Mouse (Mus musculus) forebrain, embryonic 16.5 days (tissue): ENCODE measurements around the gene Ttc9c. TPM values are rescaled to one million over a fixed set of nuclear protein-coding genes. Genes with fewer than 3 reads are reported as not detected.

Experiments
- ATAC-seq: fragments of 200-750 bp; cut with Nextera tagmentation; 2 replicates; pipeline ENCODE4 v1.8.0; 2017; ENCODE audit warnings: mild to moderate bottlenecking, moderate library complexity
- H3K27ac ChIP-seq: fragments of 300-500 bp; sonication (generic); 2 replicates; pipeline ENCODE4 v1.5.1; 2014; ENCODE audit warnings: low read length, control low read depth
- H3K27me3 ChIP-seq: fragments of 300-500 bp; sonication (generic); replicated peaks from 2 replicates; pipeline ENCODE4 v1.6.1; 2014; ENCODE audit warnings: low read length; ENCODE audit not compliant: control insufficient read depth, insufficient read depth
- H3K36me3 ChIP-seq: fragments of 300-500 bp; sonication (generic); 2 replicates; pipeline ENCODE4 v1.6.1; 2014; ENCODE audit not compliant: control insufficient read depth, insufficient read depth
- H3K4me1 ChIP-seq: fragments of 300-500 bp; sonication (generic); replicated peaks from 2 replicates; pipeline ENCODE4 v1.6.1; 2014; ENCODE audit warnings: low read length; ENCODE audit not compliant: control insufficient read depth, insufficient read depth
- H3K4me2 ChIP-seq: fragments of 300-500 bp; sonication (generic); 2 replicates; pipeline ENCODE4 v1.6.1; 2014; ENCODE audit warnings: mild to moderate bottlenecking, low read length, control low read depth
- H3K4me3 ChIP-seq: fragments of 300-500 bp; sonication (generic); replicated peaks from 2 replicates; pipeline ENCODE4 v1.5.1; 2014; ENCODE audit warnings: mild to moderate bottlenecking, low read length, control low read depth
- H3K9ac ChIP-seq: fragments of 300-500 bp; sonication (generic); replicated peaks from 2 replicates; pipeline ENCODE4 v1.6.1; 2014; ENCODE audit warnings: low read depth, low read length, control low read depth
- H3K9me3 ChIP-seq: fragments of 300-500 bp; sonication (generic); 2 replicates; pipeline ENCODE4 v1.6.1; 2016; ENCODE audit warnings: low read length; ENCODE audit not compliant: control insufficient read depth
- WGBS: fragments of 180-500 bp; shearing (Covaris S2); extraction: QIAGEN DNeasy Blood & Tissue Kit; methylation state at CpG from one replicate; pipeline ENCODE4 v1.1.7; 2014; 5-methylcytosine and 5-hydroxymethylcytosine counted together
- polyA plus RNA-seq: library from polyadenylated mRNA; unstranded; fragments of >200 nt; fragmentation: Nextera tagmentation; extraction: Ambion mirVana; gene quantifications from 2 replicates; pipeline ENCODE4 v1.2.1, GENCODE M21; 2015

Ttc9c gene
- polyA plus RNA-seq, 1 experiment from 2014 or later: 71.1 TPM

- peaks cover 36% of the 10 kb centered on the region for H3K4me1 ChIP-seq
- no peaks in the 10 kb centered on the region for H3K27me3 ChIP-seq
- 0 out of 2 replicates have a peak overlapping the region, but pooled peaks have one; percentile 33 for H3K9ac ChIP-seq
- no peak overlapping the region for H3K4me3 ChIP-seq
- no peaks in the 10 kb centered on the region for H3K9me3 ChIP-seq
- peak overlapping the region; percentile 12 for H3K4me2 ChIP-seq
- no peaks in the 10 kb centered on the region for H3K36me3 ChIP-seq
- no peak for ATAC-seq
- 63% methylated on average over 3 of the region's 3 CpGs for WGBS
- no peak overlapping the region for H3K27ac ChIP-seq
These were observed 2.1 kb downstream of the Ttc9c start for GRCm38 (mm10) chr19:8817001-8817400.

- 70% methylated on average over 11 of the region's 11 CpGs for whole genome bisulfite sequencing
- H3K36me3 ChIP-seq: 0 out of 2 replicates have a peak, but pooled peaks cover 4% of the 10 kb centered on the region
- ATAC-seq: no peak
These were observed 3.3 kb downstream of the Ttc9c start for GRCm38 (mm10) chr19:8815812-8816211.

GRCm38 (mm10) chr19:8806810-8807209, 12.3 kb downstream of the Ttc9c start:
- no peak for ATAC-seq
- Histone ChIP-seq H3K4me1 (peaks cover 8% of the 10 kb centered on the region), H3K9ac (no peak overlapping the region), H3K36me3 (peaks cover 19% of the 10 kb centered on the region), H3K4me3 (no peak overlapping the region), H3K9me3 (no peaks in the 10 kb centered on the region), H3K27ac (no peak overlapping the region), H3K27me3 (no peaks in the 10 kb centered on the region), H3K4me2 (no peak overlapping the region)
- WGBS: 90% methylated on average over 5 of the region's 5 CpGs

More at GRCm38 (mm10) chr19:8815812-8816211, 3.3 kb downstream of the Ttc9c start:
- Histone ChIP-seq H3K4me3 (no peak overlapping the region), H3K9me3 (no peaks in the 10 kb centered on the region), H3K4me1 (peaks cover 30% of the 10 kb centered on the region), H3K4me2 (0 out of 2 replicates have a peak overlapping the region, but pooled peaks have one; percentile 9), H3K27me3 (no peaks in the 10 kb centered on the region), H3K27ac (no peak overlapping the region), H3K9ac (no peak overlapping the region)

DNA sequence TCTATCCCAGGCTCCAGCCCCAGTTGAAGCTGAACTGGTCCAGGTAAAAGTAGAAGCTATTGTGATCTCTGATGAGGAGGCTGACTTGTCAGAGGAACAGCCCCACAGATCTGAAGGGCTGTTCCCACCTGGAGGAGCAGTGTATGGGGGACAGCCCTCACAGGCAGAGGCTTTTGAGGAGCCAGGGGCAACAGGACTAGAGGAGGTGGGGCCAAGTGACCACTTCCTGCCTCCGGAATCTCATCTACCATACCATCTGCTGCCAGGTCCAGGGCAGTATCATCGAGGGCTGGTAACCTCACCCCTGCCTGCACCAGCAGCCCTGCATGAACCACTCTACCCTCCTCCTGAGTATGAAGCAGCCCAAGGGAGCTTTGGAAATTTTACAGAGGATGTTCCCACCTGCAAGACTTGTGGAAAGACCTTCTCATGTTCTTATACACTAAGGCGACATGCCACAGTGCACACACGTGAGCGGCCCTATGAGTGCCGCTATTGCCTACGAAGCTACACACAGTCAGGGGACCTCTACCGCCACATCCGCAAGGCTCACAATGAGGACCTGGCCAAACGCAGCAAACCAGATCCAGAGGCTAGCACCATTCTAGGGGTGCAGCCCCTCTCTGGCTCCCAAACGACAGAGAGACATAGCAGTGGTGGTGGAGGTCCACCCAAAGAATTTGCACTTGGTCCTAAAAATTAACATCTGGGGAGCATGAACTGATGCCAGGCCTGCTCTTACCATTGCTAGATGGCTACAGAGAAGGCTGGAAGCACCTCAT, 15.1 kb downstream of the Ttc9c start:
- Histone ChIP-seq H3K4me2 (no peak overlapping the region), H3K4me3 (no peak overlapping the region), H3K36me3 (peaks cover 5% of the 10 kb centered on the region; the same call in 1 of the 2 replicates), H3K9ac (no peak overlapping the region), H3K27ac (no peak overlapping the region), H3K4me1 (peaks cover 11% of the 10 kb centered on the region), H3K27me3 (no peaks in the 10 kb centered on the region), H3K9me3 (no peaks in the 10 kb centered on the region)
- 94% methylated on average over 11 of the region's 11 CpGs for WGBS
- ATAC-seq: no peak

DNA sequence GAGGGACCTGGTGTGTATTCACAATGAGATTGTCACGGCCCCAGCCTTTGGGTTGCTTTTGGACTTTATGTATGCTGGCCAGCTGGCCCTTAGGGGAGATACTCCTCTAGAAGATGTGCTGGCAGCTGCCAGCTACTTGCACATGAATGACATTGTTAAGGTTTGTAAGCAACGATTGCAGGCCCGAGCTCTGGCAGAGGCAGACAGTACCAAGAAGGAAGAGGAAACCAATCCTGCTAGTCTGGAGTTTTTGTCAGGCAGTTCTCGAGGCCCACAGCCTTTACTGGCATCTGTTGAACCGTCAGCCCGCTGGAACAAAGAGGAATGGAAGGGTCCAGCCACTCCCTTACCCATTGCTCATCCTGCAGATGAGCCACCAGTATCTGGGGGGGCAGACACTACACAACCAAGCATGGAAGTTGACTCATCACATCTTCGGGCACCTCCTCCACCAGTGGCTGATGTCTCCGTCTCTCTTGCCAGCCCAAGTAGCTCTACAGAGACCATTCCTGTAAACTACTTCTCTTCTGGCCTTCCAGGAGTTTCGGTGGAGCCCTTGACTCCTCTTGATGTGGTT, 15.8 kb downstream of the Ttc9c start:
- H3K27ac ChIP-seq: no peak overlapping the region
- no peak for ATAC-seq
- no peak overlapping the region for H3K4me3 ChIP-seq
- 87% methylated on average over 9 of the region's 9 CpGs for WGBS
- no peaks in the 10 kb centered on the region for H3K27me3 ChIP-seq
- no peaks in the 10 kb centered on the region for H3K9me3 ChIP-seq
- H3K4me2 ChIP-seq: peak overlapping the region; percentile 82
- H3K4me1 ChIP-seq: peaks cover 11% of the 10 kb centered on the region
- H3K9ac ChIP-seq: no peak overlapping the region
- peaks cover 3% of the 10 kb centered on the region; the same call in 1 of the 2 replicates for H3K36me3 ChIP-seq

DNA sequence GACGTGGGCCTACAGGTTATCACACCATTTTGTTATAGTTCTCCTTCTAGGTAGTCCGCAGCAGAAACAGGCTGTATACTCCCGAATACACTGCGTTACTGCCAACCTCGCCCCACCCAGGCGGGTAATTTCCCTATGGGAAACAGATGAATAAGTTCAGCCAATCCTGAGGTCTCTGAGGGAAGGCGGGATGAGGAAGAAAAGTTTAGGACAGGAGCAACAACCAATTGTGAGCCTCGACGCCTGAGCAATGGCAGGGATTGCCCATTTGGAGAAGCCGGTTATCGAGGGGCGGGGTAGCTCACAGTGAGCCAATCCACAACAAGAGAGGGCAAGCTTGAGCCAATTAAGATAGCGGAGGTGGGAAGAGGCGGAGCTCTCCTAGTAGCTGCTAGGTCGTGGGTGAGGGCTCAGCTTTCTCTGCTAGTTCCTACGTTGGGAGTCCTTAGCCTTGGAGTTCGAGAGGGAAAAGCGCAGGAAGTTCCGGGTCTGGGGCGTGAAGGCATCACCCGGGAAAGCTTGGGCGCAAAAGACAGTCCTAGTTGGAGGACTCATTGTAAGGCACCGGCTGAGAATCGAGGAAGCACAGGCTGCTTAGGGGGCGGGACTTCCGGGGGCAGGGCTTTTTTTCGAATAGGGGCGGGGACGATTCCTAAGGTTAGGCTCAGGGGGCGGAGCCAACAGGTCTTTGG, 16.9 kb downstream of the Ttc9c start, which contains the start of gene Zbtb3:
Gene Zbtb3 (plus strand): TSS at position 426 of the 692 bp plus-strand sequence.
- Histone ChIP-seq H3K9ac (peak within 1 kb of the TSS; percentile 68), H3K27ac (peak within 1 kb of the TSS; percentile 96), H3K36me3 (peaks cover 3% of the 10 kb centered on the region; the same call in 1 of the 2 replicates), H3K4me3 (peak within 1 kb of the TSS; percentile 71), H3K9me3 (no peaks in the 10 kb centered on the region), H3K4me1 (peaks cover 18% of the 10 kb centered on the region), H3K4me2 (peak within 1 kb of the TSS; percentile 82), H3K27me3 (no peaks in the 10 kb centered on the region)
- peak; percentile 98 for ATAC-seq
- under 1% methylated on average over 30 of the region's 30 CpGs for WGBS

GRCm38 (mm10) chr19:8798947-8799315, 20.2 kb downstream of the Ttc9c start:
- Histone ChIP-seq H3K27ac (no peak overlapping the region), H3K27me3 (no peaks in the 10 kb centered on the region), H3K4me2 (no peak overlapping the region; the same call in 1 of the 2 replicates), H3K36me3 (peaks cover 7% of the 10 kb centered on the region), H3K4me3 (no peak overlapping the region; the same call in 1 of the 2 replicates), H3K9me3 (no peaks in the 10 kb centered on the region), H3K9ac (no peak overlapping the region), H3K4me1 (peaks cover 21% of the 10 kb centered on the region)
- no peak for ATAC-seq

- peak; percentile 61 for ATAC-seq
- H3K36me3 ChIP-seq: peaks cover 12% of the 10 kb centered on the region
- H3K4me1 ChIP-seq: peaks cover 20% of the 10 kb centered on the region
- peak within 1 kb of the TSS; percentile 60 for H3K27ac ChIP-seq
- 2% methylated on average over 25 of the region's 25 CpGs for WGBS
- H3K4me2 ChIP-seq: peak within 1 kb of the TSS; percentile 87
- no peaks in the 10 kb centered on the region for H3K27me3 ChIP-seq
- peak within 1 kb of the TSS; percentile 66 for H3K9ac ChIP-seq
- peak within 1 kb of the TSS; percentile 61 for H3K4me3 ChIP-seq
- H3K9me3 ChIP-seq: no peaks in the 10 kb centered on the region
These were observed 20.7 kb downstream of the Ttc9c start, which contains the start of gene Polr2g for GRCm38 (mm10) chr19:8798264-8798946. Gene Polr2g, minus strand, starts transcription at chr19:8798577.
